23 mouse cellular contexts compared by ENCODE assay signal in the genomic region with DNA sequence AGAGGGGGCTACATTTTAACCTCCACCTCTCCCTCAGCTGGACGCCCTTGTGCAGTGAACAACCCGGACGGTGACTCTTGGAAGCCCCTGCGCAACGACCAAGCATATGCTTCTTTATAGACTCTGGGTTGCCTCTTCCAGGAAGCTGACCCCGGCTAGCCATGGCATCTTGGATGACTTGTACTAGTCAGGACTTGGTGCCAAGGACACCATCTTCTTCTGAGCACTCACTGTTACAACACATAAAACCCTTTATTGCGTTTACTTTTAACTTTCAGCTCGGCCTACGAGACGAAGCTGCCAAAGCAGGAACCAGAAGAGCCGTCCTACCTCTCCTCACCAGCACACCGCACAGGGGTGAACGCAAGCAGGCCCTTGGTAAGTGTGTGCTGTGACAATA.
DNase-seq lines count a peak whose midpoint lies in the region; ATAC-seq and TF ChIP-seq lines count a peak whose summit lies in the region.
"Had no signal": no experiment of that assay in that cellular context is flagged by ENCODE, and none has a peak within 500 bp of the region (broad histone marks: within the 10 kb centered on the region; RNA-seq: fewer than 3 reads in every experiment).

No protein-coding gene starts in this region.

- DNase-seq in gastrocnemius, adult 2 months, result peak; percentile 43
- no peak for DNase-seq in gastrocnemius, adult 8-10 months (ENCODE audit: low spot score in 2 of 2)
- DNase-seq in layer of hippocampus, adult 2 months (ENCODE audit: low spot score in 2 of 2), result no peak
- no peak for DNase-seq in layer of hippocampus, adult 18-20 months (ENCODE audit: low spot score in 2 of 2)
- DNase-seq in midbrain, embryonic 10.5 days (ENCODE audit: low spot score), result no peak
- DNase-seq in midbrain, embryonic 11.5 days (ENCODE audit: low spot score, missing footprints), result no peak
- no peak for DNase-seq in thymus, adult 18-20 months
- DNase-seq: adrenal gland, adult 2 months; adrenal gland, postnatal 14 days; cerebellum, adult 11 months; cerebellum, adult 2 months; cerebellum, adult 9-11 months; cerebellum, postnatal 25 days; gastrocnemius, postnatal 14 days; heart, adult 11 months had no signal

- ATAC-seq in midbrain, embryonic 11.5 days (ENCODE audit: low FRiP score), result no peak
- ATAC-seq: CD4-positive, CD25-positive, alpha-beta regulatory T cell, adult 4 months; forebrain, embryonic 13.5 days; forebrain, embryonic 16.5 days; intestine, embryonic 15.5 days had no signal

- H3K27me3 ChIP-seq in midbrain, embryonic 10.5 days (ENCODE audit: low read depth, poor library complexity, severe bottlenecking), result no peaks in the 10 kb centered on the region; the same call in 1 of the 2 replicates
- H3K27me3 ChIP-seq in midbrain, embryonic 11.5 days (ENCODE audit: control insufficient read depth, insufficient read depth, low read length), result no peaks in the 10 kb centered on the region
- H3K27me3 ChIP-seq: embryonic facial prominence, embryonic 12.5 days; intestine, embryonic 15.5 days had no signal

- H3K9ac ChIP-seq in midbrain, embryonic 11.5 days (ENCODE audit: low read length), result no peak overlapping the region
- H3K9ac ChIP-seq: embryonic facial prominence, embryonic 12.5 days; embryonic facial prominence, embryonic 15.5 days; forebrain, embryonic 13.5 days; hindbrain, embryonic 14.5 days; intestine, embryonic 15.5 days had no signal

- H3K9me3 ChIP-seq in midbrain, embryonic 10.5 days (replicated peaks), result no peaks in the 10 kb centered on the region
- H3K9me3 ChIP-seq in midbrain, embryonic 11.5 days (ENCODE audit: control insufficient read depth, low read length), result no peaks in the 10 kb centered on the region
- H3K9me3 ChIP-seq: embryonic facial prominence, embryonic 12.5 days; embryonic facial prominence, embryonic 15.5 days; forebrain, embryonic 13.5 days; intestine, embryonic 15.5 days had no signal

- WGBS in midbrain, embryonic 10.5 days, result 93% methylated on average over 13 of the region's 13 CpGs
- WGBS in midbrain, embryonic 11.5 days, result 92% methylated on average over 13 of the region's 13 CpGs

- intact Hi-C loops in gastrocnemius, adult 2 months (cut with DNase I), result no loop called here

- H3K4me2 ChIP-seq in midbrain, embryonic 11.5 days, result no peak overlapping the region
- H3K4me2 ChIP-seq: embryonic facial prominence, embryonic 12.5 days; embryonic facial prominence, embryonic 15.5 days; forebrain, embryonic 13.5 days; heart, embryonic 11.5 days; hindbrain, embryonic 14.5 days; intestine, embryonic 15.5 days had no signal

- peak overlapping the region; percentile 25 for H3K27ac ChIP-seq in gastrocnemius, adult 2 months
- H3K27ac ChIP-seq in layer of hippocampus, adult 2 months, result peak overlapping the region; percentile 88
- H3K27ac ChIP-seq in midbrain, embryonic 10.5 days (replicated peaks), result peak overlapping the region; percentile 64
- no peak overlapping the region for H3K27ac ChIP-seq in midbrain, embryonic 11.5 days (ENCODE audit: low read depth, low read length)
- H3K27ac ChIP-seq: embryonic facial prominence, embryonic 12.5 days; embryonic facial prominence, embryonic 15.5 days; forebrain, embryonic 13.5 days; hindbrain, embryonic 14.5 days; intestine, embryonic 15.5 days had no signal

- no peak for TF ChIP-seq CTCF in gastrocnemius, adult 2 months (IDR thresholded peaks at IDR 0.05)
- TF ChIP-seq CTCF in layer of hippocampus, adult 2 months (conservative IDR thresholded peaks at IDR 0.05), result no peak

- H3K36me3 ChIP-seq in midbrain, embryonic 10.5 days, result peaks cover 35% of the 10 kb centered on the region
- H3K36me3 ChIP-seq in midbrain, embryonic 11.5 days (ENCODE audit: control insufficient read depth, insufficient read depth, low read length), result no peaks in the 10 kb centered on the region
- H3K36me3 ChIP-seq: embryonic facial prominence, embryonic 12.5 days; embryonic facial prominence, embryonic 15.5 days; intestine, embryonic 15.5 days had no signal

- no peak overlapping the region for H3K4me3 ChIP-seq in gastrocnemius, adult 2 months
- peak overlapping the region; percentile 13; the same call in 1 of the 2 replicates for H3K4me3 ChIP-seq in layer of hippocampus, adult 2 months
- no peak overlapping the region for H3K4me3 ChIP-seq in midbrain, embryonic 10.5 days
- H3K4me3 ChIP-seq in midbrain, embryonic 11.5 days (ENCODE audit: low read depth, low read length), result no peak overlapping the region
- H3K4me3 ChIP-seq: embryonic facial prominence, embryonic 12.5 days; embryonic facial prominence, embryonic 15.5 days; forebrain, embryonic 13.5 days; intestine, embryonic 15.5 days had no signal

- peaks cover 59% of the 10 kb centered on the region for H3K4me1 ChIP-seq in midbrain, embryonic 10.5 days
- H3K4me1 ChIP-seq in midbrain, embryonic 11.5 days (ENCODE audit: control insufficient read depth, insufficient read depth, low read length), result peaks cover 30% of the 10 kb centered on the region
